Mouse (Mus musculus): Measurements from ENCODE around the gene Vti1a. TPM values are rescaled to one million over a fixed set of nuclear protein-coding genes. Genes with fewer than 3 reads are reported as not detected.

The Vti1a gene
- polyA plus RNA-seq, 1 experiment = 17.6 TPM

DNA sequence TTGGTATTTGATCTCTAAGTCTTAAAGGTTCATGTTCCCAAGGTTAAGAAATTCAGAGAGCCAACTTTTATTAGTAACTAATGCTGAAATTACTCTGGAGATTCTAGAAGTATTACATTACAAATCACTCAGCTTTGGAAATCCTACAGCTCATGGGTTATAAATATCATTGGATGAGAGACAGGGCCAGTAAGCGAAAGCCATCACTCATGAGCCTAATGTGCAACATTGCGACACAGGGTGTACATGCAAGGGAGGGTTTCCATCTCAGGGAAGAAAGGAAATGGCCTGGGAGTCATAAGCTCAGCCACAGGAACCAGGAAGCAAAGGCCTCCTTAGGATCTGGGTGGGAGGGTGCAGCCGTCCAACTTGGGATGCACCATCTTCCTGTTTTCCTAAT is 213.9 kb downstream of the Vti1a start:
- TF ChIP-seq POLR2A (IDR thresholded peaks at IDR 0.05; ENCODE audit: insufficient read depth, low read length) = no peak
- H3K27ac ChIP-seq (ENCODE audit: insufficient read depth, low read length) = no peak overlapping the region

DNA sequence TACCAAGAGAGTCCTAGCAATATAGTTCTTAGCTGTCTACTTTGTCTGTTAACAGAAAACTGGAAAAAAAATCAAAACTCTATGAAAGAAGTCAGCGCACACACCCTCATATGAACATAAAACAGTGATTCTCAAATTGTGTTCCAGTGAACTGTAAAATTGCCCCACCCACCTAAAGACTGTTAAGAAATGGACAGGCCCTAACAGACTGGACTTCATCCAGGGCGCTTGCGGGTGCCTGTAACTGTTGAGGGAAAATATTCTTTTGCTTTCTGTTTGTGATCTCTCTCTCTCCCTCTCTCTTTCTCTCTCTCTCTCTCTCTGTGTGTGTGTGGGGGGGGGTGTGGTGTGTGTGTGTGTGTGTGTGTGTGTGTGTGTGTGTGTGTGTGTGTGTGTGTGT is 216.6 kb downstream of the Vti1a start:
- Histone ChIP-seq H3K4me3 (ENCODE audit: low read depth, low read length) (no peak overlapping the region), H3K9ac (ENCODE audit: low read depth, poor library complexity, severe bottlenecking) (no peak overlapping the region), H3K9me3 (replicated peaks; ENCODE audit: control insufficient read depth, insufficient read depth, low read length, poor library complexity, severe bottlenecking) (no peaks in the 10 kb centered on the region), H3K36me3 (ENCODE audit: control insufficient read depth, insufficient read depth, low read length, poor library complexity, severe bottlenecking) (no peaks in the 10 kb centered on the region), H3K4me1 (ENCODE audit: control insufficient read depth, insufficient read depth, low read length) (no peaks in the 10 kb centered on the region), H3K27ac (ENCODE audit: insufficient read depth, low read length) (no peak overlapping the region), H3K27me3 (ENCODE audit: control insufficient read depth, insufficient read depth, low read length, poor library complexity, severe bottlenecking) (no peaks in the 10 kb centered on the region)
- TF ChIP-seq POLR2A (IDR thresholded peaks at IDR 0.05; ENCODE audit: insufficient read depth, low read length) (no peak), CTCF (IDR thresholded peaks at IDR 0.05; ENCODE audit: low read depth, low read length) (no peak), EP300 (IDR thresholded peaks at IDR 0.05; ENCODE audit: insufficient read depth, low read depth, low read length) (no peak)

More for the DNA sequence above, 213.9 kb downstream of the Vti1a start:
- Histone ChIP-seq H3K4me1 (ENCODE audit: control insufficient read depth, insufficient read depth, low read length) (no peaks in the 10 kb centered on the region), H3K9ac (ENCODE audit: low read depth, poor library complexity, severe bottlenecking) (no peak overlapping the region), H3K27me3 (ENCODE audit: control insufficient read depth, insufficient read depth, low read length, poor library complexity, severe bottlenecking) (no peaks in the 10 kb centered on the region), H3K9me3 (replicated peaks; ENCODE audit: control insufficient read depth, insufficient read depth, low read length, poor library complexity, severe bottlenecking) (no peaks in the 10 kb centered on the region), H3K4me3 (ENCODE audit: low read depth, low read length) (no peak overlapping the region), H3K36me3 (ENCODE audit: control insufficient read depth, insufficient read depth, low read length, poor library complexity, severe bottlenecking) (no peaks in the 10 kb centered on the region)

DNA sequence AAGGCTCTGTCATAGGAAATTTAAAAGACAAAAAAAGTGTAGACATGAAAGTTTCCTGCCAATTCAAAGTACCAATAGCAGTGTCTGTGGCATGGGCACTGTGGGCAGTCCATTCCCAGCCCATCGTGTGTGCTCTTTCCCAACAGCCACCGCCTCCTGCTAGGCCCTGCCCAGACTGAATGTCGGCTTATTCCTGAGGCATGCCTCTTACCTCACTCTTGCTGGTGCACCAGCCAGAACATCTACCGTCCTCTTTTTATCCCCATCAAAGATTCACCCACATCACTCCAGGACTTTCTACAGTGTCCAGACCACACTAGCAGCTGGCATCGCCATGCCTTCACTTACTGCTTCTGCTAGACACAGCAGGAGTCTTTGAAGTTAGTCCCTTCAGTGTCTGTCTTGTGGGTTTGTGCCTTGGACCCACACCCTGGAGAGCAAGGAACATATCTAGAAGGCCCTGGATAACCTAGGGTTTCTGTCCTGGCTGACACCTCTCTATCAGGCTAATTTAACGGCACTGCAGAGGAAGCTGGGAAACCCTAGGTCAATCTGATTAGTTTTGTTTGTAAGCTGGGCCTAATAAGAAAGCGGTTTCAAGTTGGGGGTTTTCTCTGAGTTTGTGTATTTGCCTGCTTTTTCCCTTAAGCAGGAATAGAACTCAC is 220.3 kb downstream of the Vti1a start:
- Histone ChIP-seq H3K4me1 (ENCODE audit: control insufficient read depth, insufficient read depth, low read length) (no peaks in the 10 kb centered on the region), H3K9ac (ENCODE audit: low read depth, poor library complexity, severe bottlenecking) (no peak overlapping the region), H3K9me3 (replicated peaks; ENCODE audit: control insufficient read depth, insufficient read depth, low read length, poor library complexity, severe bottlenecking) (no peaks in the 10 kb centered on the region), H3K36me3 (ENCODE audit: control insufficient read depth, insufficient read depth, low read length, poor library complexity, severe bottlenecking) (no peaks in the 10 kb centered on the region), H3K27me3 (ENCODE audit: control insufficient read depth, insufficient read depth, low read length, poor library complexity, severe bottlenecking) (no peaks in the 10 kb centered on the region), H3K27ac (ENCODE audit: insufficient read depth, low read length) (no peak overlapping the region), H3K4me3 (ENCODE audit: low read depth, low read length) (no peak overlapping the region)
- no peak for TF ChIP-seq EP300 (IDR thresholded peaks at IDR 0.05; ENCODE audit: insufficient read depth, low read depth, low read length)
- TF ChIP-seq POLR2A (IDR thresholded peaks at IDR 0.05; ENCODE audit: insufficient read depth, low read length) = no peak
- no peak for TF ChIP-seq CTCF (IDR thresholded peaks at IDR 0.05; ENCODE audit: low read depth, low read length)

DNA sequence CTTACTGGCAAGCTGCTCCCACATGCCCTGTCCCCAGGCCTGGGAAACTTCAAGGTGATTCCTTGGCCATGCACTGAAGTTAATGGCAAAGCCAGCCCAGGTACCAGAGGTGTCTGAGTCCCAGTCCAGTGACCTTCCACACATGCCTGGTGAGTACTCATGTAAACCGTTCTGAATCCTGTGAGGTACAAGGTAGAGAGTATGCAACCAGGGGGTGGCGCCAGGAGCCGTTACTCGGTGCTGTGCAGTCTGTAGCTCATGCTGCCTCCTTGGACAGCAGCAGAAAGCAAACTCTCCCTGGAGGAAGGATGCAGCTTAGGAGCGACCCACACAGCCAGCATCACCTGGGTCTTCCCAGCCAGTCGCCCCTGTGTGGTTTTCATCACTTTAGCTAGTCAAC is 221.6 kb downstream of the Vti1a start:
- Histone ChIP-seq H3K27me3 (ENCODE audit: control insufficient read depth, insufficient read depth, low read length, poor library complexity, severe bottlenecking) (no peaks in the 10 kb centered on the region), H3K36me3 (ENCODE audit: control insufficient read depth, insufficient read depth, low read length, poor library complexity, severe bottlenecking) (no peaks in the 10 kb centered on the region), H3K9ac (ENCODE audit: low read depth, poor library complexity, severe bottlenecking) (no peak overlapping the region), H3K4me1 (ENCODE audit: control insufficient read depth, insufficient read depth, low read length) (peaks cover 3% of the 10 kb centered on the region), H3K27ac (ENCODE audit: insufficient read depth, low read length) (no peak overlapping the region), H3K9me3 (replicated peaks; ENCODE audit: control insufficient read depth, insufficient read depth, low read length, poor library complexity, severe bottlenecking) (no peaks in the 10 kb centered on the region), H3K4me3 (ENCODE audit: low read depth, low read length) (no peak overlapping the region)
- TF ChIP-seq EP300 (IDR thresholded peaks at IDR 0.05; ENCODE audit: insufficient read depth, low read depth, low read length) = peak; percentile 33; the same call in 1 of the 2 replicates
- no peak for TF ChIP-seq POLR2A (IDR thresholded peaks at IDR 0.05; ENCODE audit: insufficient read depth, low read length)
- peak; percentile 76 for TF ChIP-seq CTCF (IDR thresholded peaks at IDR 0.05; ENCODE audit: low read depth, low read length)

DNA sequence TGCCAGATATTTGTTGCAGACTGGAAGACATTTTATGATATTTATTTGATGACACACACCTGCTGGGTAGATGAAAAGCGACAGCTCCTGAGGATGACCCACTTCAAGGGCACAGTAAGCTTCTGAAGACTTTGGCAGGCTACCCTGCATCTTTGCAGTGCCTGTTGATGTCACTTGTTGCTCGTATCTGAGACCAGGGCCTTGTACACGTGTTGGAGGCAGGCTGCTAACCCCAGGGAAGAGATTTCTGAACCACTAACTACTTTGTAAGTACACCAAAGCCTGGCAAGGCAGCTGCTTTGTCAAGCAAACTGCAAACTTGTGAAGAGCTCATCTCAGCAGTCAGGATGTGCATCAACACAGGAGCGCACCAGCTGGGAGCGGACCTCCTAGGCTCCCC is 225.5 kb downstream of the Vti1a start:
- Histone ChIP-seq H3K4me1 (ENCODE audit: control insufficient read depth, insufficient read depth, low read length) (peaks cover 3% of the 10 kb centered on the region), H3K9ac (ENCODE audit: low read depth, poor library complexity, severe bottlenecking) (no peak overlapping the region), H3K36me3 (ENCODE audit: control insufficient read depth, insufficient read depth, low read length, poor library complexity, severe bottlenecking) (no peaks in the 10 kb centered on the region), H3K27me3 (ENCODE audit: control insufficient read depth, insufficient read depth, low read length, poor library complexity, severe bottlenecking) (no peaks in the 10 kb centered on the region), H3K9me3 (replicated peaks; ENCODE audit: control insufficient read depth, insufficient read depth, low read length, poor library complexity, severe bottlenecking) (no peaks in the 10 kb centered on the region), H3K27ac (ENCODE audit: insufficient read depth, low read length) (no peak overlapping the region), H3K4me3 (ENCODE audit: low read depth, low read length) (no peak overlapping the region)
- TF ChIP-seq CTCF (IDR thresholded peaks at IDR 0.05; ENCODE audit: low read depth, low read length) = no peak
- TF ChIP-seq EP300 (IDR thresholded peaks at IDR 0.05; ENCODE audit: insufficient read depth, low read depth, low read length) = no peak
- TF ChIP-seq POLR2A (IDR thresholded peaks at IDR 0.05; ENCODE audit: insufficient read depth, low read length) = no peak

DNA sequence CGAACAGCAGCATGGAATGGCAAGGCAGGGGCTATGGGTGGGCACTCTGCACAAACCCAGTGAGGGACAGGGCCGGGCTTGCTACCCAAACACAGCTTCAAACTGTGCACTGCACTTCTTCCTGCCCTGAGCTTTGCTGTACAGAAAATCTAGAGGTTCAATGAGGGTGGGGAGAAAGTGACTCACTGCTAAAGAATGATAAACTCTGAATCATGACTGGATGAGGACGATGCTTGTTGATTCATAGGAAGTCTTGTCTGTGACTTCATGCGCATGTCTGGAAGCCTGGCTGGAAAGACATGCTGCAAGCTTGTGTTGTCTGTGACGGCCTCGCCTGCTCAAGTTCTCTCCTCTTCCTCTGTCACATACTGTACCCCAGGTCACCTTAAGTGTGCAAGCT is 226.4 kb downstream of the Vti1a start:
- Histone ChIP-seq H3K4me1 (ENCODE audit: control insufficient read depth, insufficient read depth, low read length) (peaks cover 3% of the 10 kb centered on the region), H3K36me3 (ENCODE audit: control insufficient read depth, insufficient read depth, low read length, poor library complexity, severe bottlenecking) (no peaks in the 10 kb centered on the region), H3K4me3 (ENCODE audit: low read depth, low read length) (no peak overlapping the region), H3K27ac (ENCODE audit: insufficient read depth, low read length) (peak overlapping the region; percentile 61), H3K9ac (ENCODE audit: low read depth, poor library complexity, severe bottlenecking) (no peak overlapping the region), H3K27me3 (ENCODE audit: control insufficient read depth, insufficient read depth, low read length, poor library complexity, severe bottlenecking) (no peaks in the 10 kb centered on the region), H3K9me3 (replicated peaks; ENCODE audit: control insufficient read depth, insufficient read depth, low read length, poor library complexity, severe bottlenecking) (no peaks in the 10 kb centered on the region)
- no peak for TF ChIP-seq POLR2A (IDR thresholded peaks at IDR 0.05; ENCODE audit: insufficient read depth, low read length)
- TF ChIP-seq EP300 (IDR thresholded peaks at IDR 0.05; ENCODE audit: insufficient read depth, low read depth, low read length) = peak; percentile 37; the same call in 1 of the 2 replicates
